Mouse (Mus musculus): ENCODE data around the gene Clta.

Clta gene

GRCm38 (mm10) chr4:44004126-44004525 lies at the start of gene Clta:
Gene Clta (plus strand): TSS chr4:44004452.
- ATAC-seq (ENCODE audit: low TSS enrichment) = no peak

GRCm38 (mm10) chr4:43957292-43957845 lies 46.9 kb upstream of the Clta start, which contains the start of gene Glipr2:
Gene Glipr2 (plus strand): TSS chr4:43957401.
- peak; percentile 89 for ATAC-seq (ENCODE audit: low TSS enrichment)

GRCm38 (mm10) chr4:43957846-43958461 lies 46.3 kb upstream of the Clta start:
- peak; percentile 34; the same call in 1 of the 2 replicates for ATAC-seq (ENCODE audit: low TSS enrichment)

GRCm38 (mm10) chr4:43959523-43960179 lies 44.6 kb upstream of the Clta start:
- ATAC-seq (ENCODE audit: low TSS enrichment) = no peak

GRCm38 (mm10) chr4:43960207-43960606 lies 44.0 kb upstream of the Clta start:
- ATAC-seq (ENCODE audit: low TSS enrichment) = no peak

GRCm38 (mm10) chr4:43964326-43964833 lies 39.9 kb upstream of the Clta start:
- no peak for ATAC-seq (ENCODE audit: low TSS enrichment)

- ATAC-seq (ENCODE audit: low TSS enrichment) = no peak
Observed at GRCm38 (mm10) chr4:43964951-43965684, 39.1 kb upstream of the Clta start.

GRCm38 (mm10) chr4:43965856-43966535 lies 38.3 kb upstream of the Clta start:
- no peak for ATAC-seq (ENCODE audit: low TSS enrichment)

GRCm38 (mm10) chr4:43968650-43969049 lies 35.6 kb upstream of the Clta start:
- ATAC-seq (ENCODE audit: low TSS enrichment) = no peak

- ATAC-seq (ENCODE audit: low TSS enrichment) = peak; percentile 50; the same call in 1 of the 2 replicates
Observed at GRCm38 (mm10) chr4:43969373-43969772, 34.9 kb upstream of the Clta start.

- ATAC-seq (ENCODE audit: low TSS enrichment) = no peak
Observed at GRCm38 (mm10) chr4:43970393-43971330, 33.6 kb upstream of the Clta start.

- ATAC-seq (ENCODE audit: low TSS enrichment) = no peak
Observed at GRCm38 (mm10) chr4:43971541-43972136, 32.6 kb upstream of the Clta start.

- no peak for ATAC-seq (ENCODE audit: low TSS enrichment)
Observed at GRCm38 (mm10) chr4:43972137-43972591, 32.1 kb upstream of the Clta start.

- ATAC-seq (ENCODE audit: low TSS enrichment) = no peak
Observed at GRCm38 (mm10) chr4:43973526-43973981, 30.7 kb upstream of the Clta start.

- no peak for ATAC-seq (ENCODE audit: low TSS enrichment)
Observed at GRCm38 (mm10) chr4:43974914-43975616, 29.2 kb upstream of the Clta start.

- ATAC-seq (ENCODE audit: low TSS enrichment) = no peak
Observed at GRCm38 (mm10) chr4:43976223-43976740, 28.0 kb upstream of the Clta start.

GRCm38 (mm10) chr4:43978521-43979443 lies 25.5 kb upstream of the Clta start:
- no peak for ATAC-seq (ENCODE audit: low TSS enrichment)

GRCm38 (mm10) chr4:43979746-43980145 lies 24.5 kb upstream of the Clta start:
- ATAC-seq (ENCODE audit: low TSS enrichment) = peak; percentile 97
